Mouse (Mus musculus): Measurements from ENCODE around the gene Lypd6b. TPM values are rescaled to one million over a fixed set of nuclear protein-coding genes. Genes with fewer than 3 reads are reported as not detected.

The Lypd6b gene
- polyA plus RNA-seq, 2 experiments = 5.6 to 14.9 TPM

GRCm38 (mm10) chr2:49771172-49771571 is 16.3 kb upstream of the Lypd6b start:
- no peak overlapping the region for H3K27ac ChIP-seq (replicated peaks; ENCODE audit: low read depth, low read length)
- H3K9ac ChIP-seq (ENCODE audit: low read depth, low read length, severe bottlenecking) = no peak overlapping the region
- no peaks in the 10 kb centered on the region for H3K4me1 ChIP-seq (ENCODE audit: control insufficient read depth, insufficient read depth, low read length)
- ATAC-seq (ENCODE audit: low FRiP score, low read depth) (no peak), DNase-seq (ENCODE audit: low spot score) (no peak)
- H3K27me3 ChIP-seq (ENCODE audit: control insufficient read depth, insufficient read depth, low read length) = no peaks in the 10 kb centered on the region
- no peak overlapping the region for H3K4me3 ChIP-seq (replicated peaks; ENCODE audit: low read length)
- no peak overlapping the region for H3K4me2 ChIP-seq (replicated peaks; ENCODE audit: low read depth, low read length, severe bottlenecking)
- no peak for TF ChIP-seq POLR2A (IDR thresholded peaks at IDR 0.05; ENCODE audit: borderline replicate concordance, extremely low read depth, insufficient read depth, insufficient read length)
- no peaks in the 10 kb centered on the region for H3K9me3 ChIP-seq (ENCODE audit: control insufficient read depth, low read length)
- H3K36me3 ChIP-seq (ENCODE audit: control insufficient read depth, insufficient read depth, low read length) = 0 out of 2 replicates have a peak, but pooled peaks cover 3% of the 10 kb centered on the region
- 65% methylated on average over 11 of the region's 11 CpGs for WGBS

DNA sequence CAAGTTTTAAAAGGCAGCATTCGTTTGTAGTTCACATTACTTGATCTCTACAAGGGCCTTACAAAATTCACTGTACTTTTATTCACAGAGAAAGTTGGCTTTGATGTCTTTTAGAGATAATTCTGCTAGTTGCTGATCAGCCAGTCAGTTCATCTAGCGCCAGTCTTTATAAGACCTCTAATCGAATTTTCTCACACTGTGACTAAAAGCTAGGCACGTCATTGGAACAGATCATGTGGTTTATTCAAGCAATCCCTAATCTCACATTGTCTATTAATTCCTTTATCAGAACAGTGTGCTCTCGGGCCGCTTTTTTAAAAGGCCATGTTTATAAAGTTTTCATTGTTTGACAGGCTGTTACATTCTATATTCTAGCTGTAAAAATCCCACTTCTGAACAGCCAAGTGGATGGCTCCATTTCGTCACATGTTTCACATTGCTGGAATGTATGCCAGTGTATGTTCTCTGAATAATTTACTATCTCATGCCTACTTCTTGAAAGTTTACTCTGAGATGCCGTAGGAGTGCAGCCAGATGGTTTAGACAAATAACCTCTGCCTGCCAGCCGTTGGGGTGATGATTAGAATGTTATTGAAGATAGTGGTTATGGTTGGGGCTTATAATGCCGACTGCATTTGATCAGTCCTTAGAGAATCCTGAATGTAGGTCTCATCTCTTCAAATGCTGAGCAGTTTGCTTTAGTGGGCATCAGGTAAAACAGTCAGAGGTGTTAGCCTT is 14.1 kb upstream of the Lypd6b start:
- TF ChIP-seq POLR2A (IDR thresholded peaks at IDR 0.05; ENCODE audit: borderline replicate concordance, extremely low read depth, insufficient read depth, insufficient read length) = no peak
- 0 out of 2 replicates have a peak, but pooled peaks cover 3% of the 10 kb centered on the region for H3K36me3 ChIP-seq (ENCODE audit: control insufficient read depth, insufficient read depth, low read length)
- no peaks in the 10 kb centered on the region for H3K27me3 ChIP-seq (ENCODE audit: control insufficient read depth, insufficient read depth, low read length)
- H3K9me3 ChIP-seq (ENCODE audit: control insufficient read depth, low read length) = no peaks in the 10 kb centered on the region
- WGBS = 76% methylated on average over 10 of the region's 10 CpGs
- no peak overlapping the region for H3K4me3 ChIP-seq (replicated peaks; ENCODE audit: low read length)
- no peak for DNase-seq (ENCODE audit: low spot score)
- ATAC-seq (ENCODE audit: low FRiP score, low read depth) = no peak
- H3K4me1 ChIP-seq (ENCODE audit: control insufficient read depth, insufficient read depth, low read length) = no peaks in the 10 kb centered on the region
- no peak overlapping the region for H3K9ac ChIP-seq (ENCODE audit: low read depth, low read length, severe bottlenecking)
- H3K27ac ChIP-seq (replicated peaks; ENCODE audit: low read depth, low read length) = no peak overlapping the region
- H3K4me2 ChIP-seq (replicated peaks; ENCODE audit: low read depth, low read length, severe bottlenecking) = no peak overlapping the region

DNA sequence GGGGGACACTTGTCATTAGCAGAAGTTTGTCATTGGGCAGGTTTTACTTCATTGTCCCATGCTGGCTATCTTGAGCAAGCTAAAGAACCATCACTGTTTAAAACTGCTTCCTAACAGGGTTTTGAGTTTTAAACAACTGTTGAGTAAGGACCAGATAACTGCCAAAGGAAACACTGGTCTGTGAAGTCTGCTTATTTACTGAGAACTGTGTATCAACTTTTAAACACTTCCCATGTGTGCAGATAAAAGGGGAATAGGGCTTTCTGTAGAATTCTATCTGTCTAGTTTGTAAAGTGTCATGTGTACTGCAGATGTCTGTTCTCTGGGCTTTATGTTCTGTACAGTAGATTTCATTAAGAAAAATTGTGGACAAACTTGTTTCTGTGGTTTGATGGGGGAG is 13.3 kb upstream of the Lypd6b start:
- Histone ChIP-seq H3K27ac (replicated peaks; ENCODE audit: low read depth, low read length) (no peak overlapping the region), H3K4me1 (ENCODE audit: control insufficient read depth, insufficient read depth, low read length) (no peaks in the 10 kb centered on the region), H3K27me3 (ENCODE audit: control insufficient read depth, insufficient read depth, low read length) (no peaks in the 10 kb centered on the region), H3K4me2 (replicated peaks; ENCODE audit: low read depth, low read length, severe bottlenecking) (no peak overlapping the region), H3K9ac (ENCODE audit: low read depth, low read length, severe bottlenecking) (no peak overlapping the region), H3K9me3 (ENCODE audit: control insufficient read depth, low read length) (no peaks in the 10 kb centered on the region), H3K4me3 (replicated peaks; ENCODE audit: low read length) (no peak overlapping the region), H3K36me3 (ENCODE audit: control insufficient read depth, insufficient read depth, low read length) (0 out of 2 replicates have a peak, but pooled peaks cover 3% of the 10 kb centered on the region)
- TF ChIP-seq POLR2A (IDR thresholded peaks at IDR 0.05; ENCODE audit: borderline replicate concordance, extremely low read depth, insufficient read depth, insufficient read length) = no peak
- ATAC-seq (ENCODE audit: low FRiP score, low read depth) = no peak
- DNase-seq (ENCODE audit: low spot score) = no peak

- Histone ChIP-seq H3K9me3 (ENCODE audit: control insufficient read depth, low read length) (no peaks in the 10 kb centered on the region), H3K4me2 (replicated peaks; ENCODE audit: low read depth, low read length, severe bottlenecking) (no peak overlapping the region), H3K4me1 (ENCODE audit: control insufficient read depth, insufficient read depth, low read length) (no peaks in the 10 kb centered on the region), H3K27me3 (ENCODE audit: control insufficient read depth, insufficient read depth, low read length) (no peaks in the 10 kb centered on the region), H3K27ac (replicated peaks; ENCODE audit: low read depth, low read length) (no peak overlapping the region), H3K9ac (ENCODE audit: low read depth, low read length, severe bottlenecking) (no peak overlapping the region), H3K36me3 (ENCODE audit: control insufficient read depth, insufficient read depth, low read length) (0 out of 2 replicates have a peak, but pooled peaks cover 3% of the 10 kb centered on the region), H3K4me3 (replicated peaks; ENCODE audit: low read length) (no peak overlapping the region)
- DNase-seq (ENCODE audit: low spot score) (no peak), ATAC-seq (ENCODE audit: low FRiP score, low read depth) (no peak)
- WGBS = 89% methylated on average over 4 of the region's 4 CpGs
- TF ChIP-seq POLR2A (IDR thresholded peaks at IDR 0.05; ENCODE audit: borderline replicate concordance, extremely low read depth, insufficient read depth, insufficient read length) = no peak
Measured at GRCm38 (mm10) chr2:49775187-49775586, 12.3 kb upstream of the Lypd6b start.

DNA sequence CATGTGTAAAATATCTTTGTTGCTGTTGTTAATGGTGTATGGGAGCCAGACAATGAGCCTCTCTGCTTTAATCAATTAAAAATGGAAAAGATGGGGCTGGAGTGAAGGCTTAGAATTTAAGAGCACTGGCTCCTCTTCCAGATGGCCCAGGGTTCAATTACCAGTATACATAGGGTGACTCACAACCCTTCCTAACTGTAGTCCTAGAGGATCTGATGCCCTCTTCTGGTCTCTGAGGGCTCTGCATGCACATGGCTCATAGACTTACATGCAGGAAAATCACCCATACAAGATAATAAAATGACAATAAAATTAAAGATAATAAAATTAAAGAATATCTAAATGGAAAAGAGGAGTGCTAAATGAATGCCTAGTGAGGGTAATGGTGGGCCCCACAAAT is 11.8 kb upstream of the Lypd6b start:
- Histone ChIP-seq H3K27ac (replicated peaks; ENCODE audit: low read depth, low read length) (no peak overlapping the region), H3K9me3 (ENCODE audit: control insufficient read depth, low read length) (no peaks in the 10 kb centered on the region), H3K9ac (ENCODE audit: low read depth, low read length, severe bottlenecking) (no peak overlapping the region), H3K4me2 (replicated peaks; ENCODE audit: low read depth, low read length, severe bottlenecking) (no peak overlapping the region), H3K4me1 (ENCODE audit: control insufficient read depth, insufficient read depth, low read length) (no peaks in the 10 kb centered on the region), H3K36me3 (ENCODE audit: control insufficient read depth, insufficient read depth, low read length) (0 out of 2 replicates have a peak, but pooled peaks cover 3% of the 10 kb centered on the region), H3K27me3 (ENCODE audit: control insufficient read depth, insufficient read depth, low read length) (no peaks in the 10 kb centered on the region), H3K4me3 (replicated peaks; ENCODE audit: low read length) (no peak overlapping the region)
- DNase-seq (ENCODE audit: low spot score) (no peak), ATAC-seq (ENCODE audit: low FRiP score, low read depth) (no peak)
- no peak for TF ChIP-seq POLR2A (IDR thresholded peaks at IDR 0.05; ENCODE audit: borderline replicate concordance, extremely low read depth, insufficient read depth, insufficient read length)
